28 mouse cellular contexts compared by ENCODE assay signal in genomic region chr5:50290879-50291410, GRCm38 (mm10).
DNase-seq lines count a peak whose midpoint lies in the region; ATAC-seq and TF ChIP-seq lines count a peak whose summit lies in the region.
"Had no signal": no experiment of that assay in that cellular context is flagged by ENCODE, and none has a peak within 500 bp of the region (broad histone marks: within the 10 kb centered on the region; RNA-seq: fewer than 3 reads in every experiment).

No protein-coding gene starts in this region.

- no peaks in the 10 kb centered on the region for H3K27me3 ChIP-seq in intestine, embryonic 16.5 days (replicated peaks; ENCODE audit: control insufficient read depth, insufficient read depth, low read length)
- H3K27me3 ChIP-seq in intestine, embryonic 15.5 days (replicated peaks): no peaks in the 10 kb centered on the region
- no peaks in the 10 kb centered on the region for H3K27me3 ChIP-seq in stomach, embryonic 15.5 days (replicated peaks)
- H3K27me3 ChIP-seq in midbrain, postnatal 0 days (ENCODE audit: insufficient read depth, low read length): no peaks in the 10 kb centered on the region
- H3K27me3 ChIP-seq: CH12.LX; hindbrain, embryonic 15.5 days; neural tube, embryonic 15.5 days had no signal

- ATAC-seq in intestine, embryonic 16.5 days: peak; percentile 52; the same call in 1 of the 2 replicates
- no peak for ATAC-seq in intestine, embryonic 15.5 days
- ATAC-seq in stomach, embryonic 15.5 days (ENCODE audit: insufficient read depth, low FRiP score, low read depth): peak; percentile 87
- ATAC-seq in midbrain, postnatal 0 days (ENCODE audit: low FRiP score): no peak
- ATAC-seq: activated CD4-positive, CD25-positive, alpha-beta regulatory T cell, adult 4 months; forebrain, embryonic 16.5 days; inflammation-experienced regulatory T-cells, adult 6 months had no signal

- no peaks in the 10 kb centered on the region for H3K4me1 ChIP-seq in intestine, embryonic 16.5 days (ENCODE audit: control insufficient read depth, insufficient read depth, low read length)
- no peaks in the 10 kb centered on the region for H3K4me1 ChIP-seq in intestine, embryonic 15.5 days (replicated peaks)
- no peaks in the 10 kb centered on the region for H3K4me1 ChIP-seq in stomach, embryonic 15.5 days
- no peaks in the 10 kb centered on the region for H3K4me1 ChIP-seq in midbrain, postnatal 0 days (ENCODE audit: insufficient read depth, low read length)
- H3K4me1 ChIP-seq: hindbrain, embryonic 10.5 days; hindbrain, embryonic 15.5 days; neural tube, embryonic 15.5 days had no signal

- H3K4me3 ChIP-seq in intestine, embryonic 16.5 days (ENCODE audit: low read length): no peak overlapping the region
- no peak overlapping the region for H3K4me3 ChIP-seq in intestine, embryonic 15.5 days (replicated peaks)
- no peak overlapping the region for H3K4me3 ChIP-seq in stomach, embryonic 15.5 days (replicated peaks)
- no peak overlapping the region for H3K4me3 ChIP-seq in midbrain, postnatal 0 days (ENCODE audit: low read depth, low read length)
- H3K4me3 ChIP-seq: erythroblast, embryonic 14.5 days; hindbrain, embryonic 10.5 days; hindbrain, embryonic 15.5 days; neural tube, embryonic 15.5 days had no signal

- no peaks in the 10 kb centered on the region for H3K36me3 ChIP-seq in intestine, embryonic 16.5 days (ENCODE audit: control insufficient read depth, insufficient read depth, low read length)
- H3K36me3 ChIP-seq in intestine, embryonic 15.5 days: no peaks in the 10 kb centered on the region
- no peaks in the 10 kb centered on the region for H3K36me3 ChIP-seq in stomach, embryonic 15.5 days
- no peaks in the 10 kb centered on the region for H3K36me3 ChIP-seq in midbrain, postnatal 0 days (ENCODE audit: insufficient read depth, low read length)
- H3K36me3 ChIP-seq: hindbrain, embryonic 10.5 days; hindbrain, embryonic 15.5 days; neural tube, embryonic 15.5 days had no signal

- H3K9ac ChIP-seq in intestine, embryonic 16.5 days (ENCODE audit: low read depth, low read length): no peak overlapping the region
- H3K9ac ChIP-seq in intestine, embryonic 15.5 days: no peak overlapping the region
- no peak overlapping the region for H3K9ac ChIP-seq in stomach, embryonic 15.5 days
- no peak overlapping the region for H3K9ac ChIP-seq in midbrain, postnatal 0 days (replicated peaks; ENCODE audit: low read length, poor library complexity, severe bottlenecking)
- H3K9ac ChIP-seq: hindbrain, embryonic 15.5 days; liver, embryonic 14.5 days; neural tube, embryonic 15.5 days had no signal

- H3K9me3 ChIP-seq in intestine, embryonic 16.5 days (ENCODE audit: control insufficient read depth, low read length): no peaks in the 10 kb centered on the region
- no peaks in the 10 kb centered on the region for H3K9me3 ChIP-seq in intestine, embryonic 15.5 days
- no peaks in the 10 kb centered on the region for H3K9me3 ChIP-seq in stomach, embryonic 15.5 days
- no peaks in the 10 kb centered on the region for H3K9me3 ChIP-seq in midbrain, postnatal 0 days (ENCODE audit: low read length)
- H3K9me3 ChIP-seq: hindbrain, embryonic 10.5 days; hindbrain, embryonic 15.5 days; neural tube, embryonic 15.5 days had no signal

- H3K4me2 ChIP-seq in intestine, embryonic 16.5 days (ENCODE audit: low read depth, low read length): no peak overlapping the region
- H3K4me2 ChIP-seq in intestine, embryonic 15.5 days (replicated peaks): no peak overlapping the region
- no peak overlapping the region for H3K4me2 ChIP-seq in stomach, embryonic 15.5 days
- no peak overlapping the region for H3K4me2 ChIP-seq in midbrain, postnatal 0 days (ENCODE audit: low read depth, low read length, poor library complexity, severe bottlenecking)
- H3K4me2 ChIP-seq: hindbrain, embryonic 15.5 days; neural tube, embryonic 15.5 days had no signal

- peak; percentile 38 to 47 for DNase-seq in kidney, adult 8-10 months
- peak; percentile 45 for DNase-seq in kidney, postnatal 14 days
- DNase-seq in midbrain, postnatal 0 days (ENCODE audit: low spot score): no peak
- no peak for DNase-seq in lung, postnatal 36 days
- no peak for DNase-seq in urinary bladder, postnatal 10 days (ENCODE audit: low spot score)
- DNase-seq: adrenal gland, adult 2 months; cerebellum, adult 2 months; cerebellum, postnatal 14 days; gastrocnemius, postnatal 14 days; heart, postnatal 14 days; left cerebral cortex, postnatal 4 days; lung, adult 2 months; lung, postnatal 10 days; midbrain, embryonic 14.5 days; thymus, adult 18-20 months; thymus, postnatal 4 days had no signal

- no peak overlapping the region for H3K27ac ChIP-seq in intestine, embryonic 16.5 days (ENCODE audit: low read length)
- H3K27ac ChIP-seq in intestine, embryonic 15.5 days: no peak overlapping the region
- H3K27ac ChIP-seq in stomach, embryonic 15.5 days: no peak overlapping the region
- no peak overlapping the region for H3K27ac ChIP-seq in midbrain, postnatal 0 days (ENCODE audit: low read depth, low read length)
- H3K27ac ChIP-seq: hindbrain, embryonic 10.5 days; hindbrain, embryonic 15.5 days; liver, embryonic 14.5 days; neural tube, embryonic 15.5 days had no signal

- no peak for TF ChIP-seq CTCF in midbrain, postnatal 0 days (IDR thresholded peaks at IDR 0.05)

- WGBS in intestine, embryonic 16.5 days: 83% methylated on average over 2 of the region's 2 CpGs
- WGBS in intestine, embryonic 15.5 days: 77% methylated on average over 2 of the region's 2 CpGs
- WGBS in stomach, embryonic 15.5 days: 75% methylated on average over 2 of the region's 2 CpGs
- WGBS in midbrain, postnatal 0 days: 79% methylated on average over 2 of the region's 2 CpGs

Comparison
In these comparisons a context has a peak if more than half of its experiments do, and no peak if none do; other contexts are left out.
1. ATAC-seq: peak in intestine, embryonic 16.5 days (single experiment) and stomach, embryonic 15.5 days (single experiment); none in intestine, embryonic 15.5 days (single experiment) and midbrain, postnatal 0 days (single experiment).
2. DNase-seq: peak in kidney, adult 8-10 months (2 of 2) and kidney, postnatal 14 days (single experiment); none in midbrain, postnatal 0 days (single experiment), lung, postnatal 36 days (single experiment) and urinary bladder, postnatal 10 days (single experiment).